Mouse (Mus musculus): Measurements from ENCODE around the gene Nuak1. TPM values are rescaled to one million over a fixed set of nuclear protein-coding genes. Genes with fewer than 3 reads are reported as not detected.

Gene Nuak1
- polyA plus RNA-seq, 1 experiment from 2014 or later: 5.7 TPM

GRCm38 (mm10) chr10:84441434-84441785 is 1.0 kb upstream of the Nuak1 start:
- Histone ChIP-seq H3K4me2 (replicated peaks; ENCODE audit: low read depth, low read length) (peak overlapping the region; percentile 84), H3K4me1 (replicated peaks; ENCODE audit: control insufficient read depth, insufficient read depth, low read length) (peaks cover 3% of the 10 kb centered on the region; the same call in 1 of the 2 replicates), H3K4me3 (ENCODE audit: low read depth, low read length) (peak overlapping the region; percentile 83), H3K27ac (ENCODE audit: low read depth, low read length) (peak overlapping the region; percentile 99), H3K27me3 (ENCODE audit: control insufficient read depth, insufficient read depth, low read length) (no peaks in the 10 kb centered on the region), H3K36me3 (ENCODE audit: control insufficient read depth, insufficient read depth, low read length) (no peaks in the 10 kb centered on the region), H3K9me3 (ENCODE audit: control insufficient read depth, low read length) (no peaks in the 10 kb centered on the region), H3K9ac (ENCODE audit: low read depth, low read length) (peak overlapping the region; percentile 100)
- 0% methylated on average over 7 of the region's 7 CpGs for WGBS
- ATAC-seq (ENCODE audit: low FRiP score): peak; percentile 2; the same call in 1 of the 2 replicates
- DNase-seq (ENCODE audit: low spot score): no peak

GRCm38 (mm10) chr10:84440181-84440540 is 236 bp downstream of the Nuak1 start:
- Histone ChIP-seq H3K27ac (ENCODE audit: low read depth, low read length) (peak overlapping the region; percentile 99), H3K9me3 (ENCODE audit: control insufficient read depth, low read length) (no peaks in the 10 kb centered on the region), H3K4me2 (replicated peaks; ENCODE audit: low read depth, low read length) (peak overlapping the region; percentile 84), H3K36me3 (ENCODE audit: control insufficient read depth, insufficient read depth, low read length) (no peaks in the 10 kb centered on the region), H3K4me3 (ENCODE audit: low read depth, low read length) (peak overlapping the region; percentile 83), H3K4me1 (replicated peaks; ENCODE audit: control insufficient read depth, insufficient read depth, low read length) (peaks cover 3% of the 10 kb centered on the region; the same call in 1 of the 2 replicates), H3K9ac (ENCODE audit: low read depth, low read length) (peak overlapping the region; percentile 100), H3K27me3 (ENCODE audit: control insufficient read depth, insufficient read depth, low read length) (no peaks in the 10 kb centered on the region)
- under 1% methylated on average over 22 of the region's 32 CpGs for WGBS
- DNase-seq (ENCODE audit: low spot score) (no peak), ATAC-seq (ENCODE audit: low FRiP score) (peak; percentile 39)

- H3K36me3 ChIP-seq (ENCODE audit: control insufficient read depth, insufficient read depth, low read length): no peaks in the 10 kb centered on the region
- peak overlapping the region; percentile 83 for H3K4me3 ChIP-seq (ENCODE audit: low read depth, low read length)
- H3K4me2 ChIP-seq (replicated peaks; ENCODE audit: low read depth, low read length): peak overlapping the region; percentile 84
- no peaks in the 10 kb centered on the region for H3K9me3 ChIP-seq (ENCODE audit: control insufficient read depth, low read length)
- WGBS: 11% methylated on average over 7 of the region's 7 CpGs
- peaks cover 3% of the 10 kb centered on the region; the same call in 1 of the 2 replicates for H3K4me1 ChIP-seq (replicated peaks; ENCODE audit: control insufficient read depth, insufficient read depth, low read length)
- no peaks in the 10 kb centered on the region for H3K27me3 ChIP-seq (ENCODE audit: control insufficient read depth, insufficient read depth, low read length)
- DNase-seq (ENCODE audit: low spot score): peak; percentile 21
- peak overlapping the region; percentile 100 for H3K9ac ChIP-seq (ENCODE audit: low read depth, low read length)
- no peak for ATAC-seq (ENCODE audit: low FRiP score)
- H3K27ac ChIP-seq (ENCODE audit: low read depth, low read length): no peak overlapping the region
These were observed 1.2 kb downstream of the Nuak1 start for GRCm38 (mm10) chr10:84439228-84439596.

- Histone ChIP-seq H3K4me3 (ENCODE audit: low read depth, low read length) (peak overlapping the region; percentile 83), H3K4me1 (replicated peaks; ENCODE audit: control insufficient read depth, insufficient read depth, low read length) (peaks cover 3% of the 10 kb centered on the region; the same call in 1 of the 2 replicates), H3K9me3 (ENCODE audit: control insufficient read depth, low read length) (no peaks in the 10 kb centered on the region), H3K9ac (ENCODE audit: low read depth, low read length) (peak overlapping the region; percentile 49; the same call in 1 of the 2 replicates), H3K4me2 (replicated peaks; ENCODE audit: low read depth, low read length) (peak overlapping the region; percentile 84), H3K27me3 (ENCODE audit: control insufficient read depth, insufficient read depth, low read length) (no peaks in the 10 kb centered on the region), H3K27ac (ENCODE audit: low read depth, low read length) (peak overlapping the region; percentile 62; the same call in 1 of the 2 replicates), H3K36me3 (ENCODE audit: control insufficient read depth, insufficient read depth, low read length) (no peaks in the 10 kb centered on the region; the same call in 1 of the 2 replicates)
- 36% methylated on average over 19 of the region's 19 CpGs for WGBS
- ATAC-seq (ENCODE audit: low FRiP score) (no peak), DNase-seq (ENCODE audit: low spot score) (no peak)
These were observed 1.8 kb downstream of the Nuak1 start for GRCm38 (mm10) chr10:84438466-84439227.

GRCm38 (mm10) chr10:84438049-84438422 is 2.4 kb downstream of the Nuak1 start:
- 0% methylated on average over 7 of the region's 7 CpGs for WGBS
- Histone ChIP-seq H3K4me3 (ENCODE audit: low read depth, low read length) (peak overlapping the region; percentile 83), H3K9me3 (ENCODE audit: control insufficient read depth, low read length) (no peaks in the 10 kb centered on the region), H3K9ac (ENCODE audit: low read depth, low read length) (peak overlapping the region; percentile 49; the same call in 1 of the 2 replicates), H3K27ac (ENCODE audit: low read depth, low read length) (peak overlapping the region; percentile 63), H3K27me3 (ENCODE audit: control insufficient read depth, insufficient read depth, low read length) (no peaks in the 10 kb centered on the region), H3K36me3 (ENCODE audit: control insufficient read depth, insufficient read depth, low read length) (peaks cover 4% of the 10 kb centered on the region; the same call in 1 of the 2 replicates), H3K4me1 (replicated peaks; ENCODE audit: control insufficient read depth, insufficient read depth, low read length) (peaks cover 3% of the 10 kb centered on the region), H3K4me2 (replicated peaks; ENCODE audit: low read depth, low read length) (peak overlapping the region; percentile 84)
- DNase-seq (ENCODE audit: low spot score): peak; percentile 99
- peak; percentile 62 for ATAC-seq (ENCODE audit: low FRiP score)

- Histone ChIP-seq H3K9me3 (ENCODE audit: control insufficient read depth, low read length) (no peaks in the 10 kb centered on the region), H3K4me2 (replicated peaks; ENCODE audit: low read depth, low read length) (peak overlapping the region; percentile 84), H3K36me3 (ENCODE audit: control insufficient read depth, insufficient read depth, low read length) (peaks cover 4% of the 10 kb centered on the region; the same call in 1 of the 2 replicates), H3K27ac (ENCODE audit: low read depth, low read length) (peak overlapping the region; percentile 63), H3K4me3 (ENCODE audit: low read depth, low read length) (peak overlapping the region; percentile 83), H3K9ac (ENCODE audit: low read depth, low read length) (peak overlapping the region; percentile 28; the same call in 1 of the 2 replicates), H3K4me1 (replicated peaks; ENCODE audit: control insufficient read depth, insufficient read depth, low read length) (peaks cover 3% of the 10 kb centered on the region), H3K27me3 (ENCODE audit: control insufficient read depth, insufficient read depth, low read length) (no peaks in the 10 kb centered on the region)
- WGBS: 39% methylated on average over 14 of the region's 14 CpGs
- DNase-seq (ENCODE audit: low spot score) (peak; percentile 71), ATAC-seq (ENCODE audit: low FRiP score) (peak; percentile 53; the same call in 1 of the 2 replicates)
These were observed 3.0 kb downstream of the Nuak1 start for GRCm38 (mm10) chr10:84437166-84438048.

GRCm38 (mm10) chr10:84435930-84436329 is 4.5 kb downstream of the Nuak1 start:
- no peak overlapping the region for H3K4me2 ChIP-seq (replicated peaks; ENCODE audit: low read depth, low read length)
- ATAC-seq (ENCODE audit: low FRiP score): no peak

GRCm38 (mm10) chr10:84433193-84433801 is 7.1 kb downstream of the Nuak1 start:
- Histone ChIP-seq H3K36me3 (ENCODE audit: control insufficient read depth, insufficient read depth, low read length) (peaks cover 8% of the 10 kb centered on the region; the same call in 1 of the 2 replicates), H3K9ac (ENCODE audit: low read depth, low read length) (no peak overlapping the region), H3K4me1 (replicated peaks; ENCODE audit: control insufficient read depth, insufficient read depth, low read length) (no peaks in the 10 kb centered on the region; the same call in none of the 2 replicates), H3K4me2 (replicated peaks; ENCODE audit: low read depth, low read length) (no peak overlapping the region), H3K9me3 (ENCODE audit: control insufficient read depth, low read length) (no peaks in the 10 kb centered on the region), H3K27me3 (ENCODE audit: control insufficient read depth, insufficient read depth, low read length) (no peaks in the 10 kb centered on the region), H3K4me3 (ENCODE audit: low read depth, low read length) (no peak overlapping the region), H3K27ac (ENCODE audit: low read depth, low read length) (no peak overlapping the region)
- WGBS: 86% methylated on average over 21 of the region's 21 CpGs
- ATAC-seq (ENCODE audit: low FRiP score) (no peak), DNase-seq (ENCODE audit: low spot score) (no peak)

More at GRCm38 (mm10) chr10:84435930-84436329, 4.5 kb downstream of the Nuak1 start:
- Histone ChIP-seq H3K27me3 (ENCODE audit: control insufficient read depth, insufficient read depth, low read length) (no peaks in the 10 kb centered on the region), H3K9ac (ENCODE audit: low read depth, low read length) (no peak overlapping the region), H3K27ac (ENCODE audit: low read depth, low read length) (no peak overlapping the region), H3K9me3 (ENCODE audit: control insufficient read depth, low read length) (no peaks in the 10 kb centered on the region), H3K4me3 (ENCODE audit: low read depth, low read length) (no peak overlapping the region), H3K36me3 (ENCODE audit: control insufficient read depth, insufficient read depth, low read length) (peaks cover 8% of the 10 kb centered on the region; the same call in 1 of the 2 replicates), H3K4me1 (replicated peaks; ENCODE audit: control insufficient read depth, insufficient read depth, low read length) (no peaks in the 10 kb centered on the region; the same call in none of the 2 replicates)
- WGBS: 62% methylated on average over 11 of the region's 11 CpGs
- DNase-seq (ENCODE audit: low spot score): no peak

All from hindbrain, embryonic 11.5 days (tissue).